Mouse (Mus musculus): ENCODE measurements around the gene Wwc1. TPM values are rescaled to one million over a fixed set of nuclear protein-coding genes. Genes with fewer than 3 reads are reported as not detected.

Wwc1 gene
- polyA plus RNA-seq, 1 experiment, result 97.0 TPM

GRCm38 (mm10) chr11:35834022-35834760 lies 146.1 kb downstream of the Wwc1 start, which contains the start of gene Rars:
Rars (minus strand) TSS chr11:35834506.
- under 1% methylated on average over 46 of the region's 46 CpGs for WGBS
- H3K4me1 ChIP-seq (ENCODE audit: control insufficient read depth, insufficient read depth, low read length), result peaks cover 6% of the 10 kb centered on the region; the same call in 1 of the 2 replicates
- peak; percentile 71; the same call in 1 of the 2 replicates for TF ChIP-seq POLR2A (IDR thresholded peaks at IDR 0.05; ENCODE audit: borderline replicate concordance, extremely low read depth, low read depth, low read length)
- TF ChIP-seq CTCF (IDR thresholded peaks at IDR 0.05; ENCODE audit: insufficient read depth, low read length), result peak; percentile 70
- peak within 1 kb of the TSS; percentile 96 for H3K4me3 ChIP-seq (replicated peaks; ENCODE audit: extremely low read depth, low read depth, low read length)
- DNase-seq, result peak; percentile 89

DNA sequence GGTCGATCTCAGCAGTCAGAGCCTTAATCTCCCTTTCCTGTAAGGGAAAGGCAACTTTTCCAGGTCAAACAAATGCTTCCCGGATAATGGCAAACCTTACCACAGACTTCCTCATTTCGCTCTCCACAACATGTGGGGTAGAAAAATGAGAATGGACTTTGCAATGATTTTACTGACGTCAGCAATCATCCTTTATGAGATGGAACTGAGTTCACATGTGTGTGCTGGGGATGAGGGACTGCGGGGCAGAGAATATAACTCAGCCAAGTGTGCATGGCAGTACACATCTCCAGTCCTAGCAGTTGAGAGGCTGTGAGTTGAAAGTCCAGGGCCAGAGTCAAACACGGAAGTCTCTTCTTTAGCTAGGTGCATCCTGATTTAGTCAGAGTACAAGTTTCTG lies 147.1 kb downstream of the Wwc1 start:
- TF ChIP-seq POLR2A (IDR thresholded peaks at IDR 0.05; ENCODE audit: borderline replicate concordance, extremely low read depth, low read depth, low read length), result no peak
- TF ChIP-seq CTCF (IDR thresholded peaks at IDR 0.05; ENCODE audit: insufficient read depth, low read length), result no peak
- peaks cover 6% of the 10 kb centered on the region; the same call in 1 of the 2 replicates for H3K4me1 ChIP-seq (ENCODE audit: control insufficient read depth, insufficient read depth, low read length)
- no peak for DNase-seq
- 55% methylated on average over 6 of the region's 6 CpGs for whole genome bisulfite sequencing
- peak overlapping the region; percentile 6 for H3K4me3 ChIP-seq (replicated peaks; ENCODE audit: extremely low read depth, low read depth, low read length)

- TF ChIP-seq POLR2A (IDR thresholded peaks at IDR 0.05; ENCODE audit: borderline replicate concordance, extremely low read depth, low read depth, low read length) (no peak), CTCF (IDR thresholded peaks at IDR 0.05; ENCODE audit: insufficient read depth, low read length) (no peak)
- Histone ChIP-seq H3K4me1 (ENCODE audit: control insufficient read depth, insufficient read depth, low read length) (peaks cover 3% of the 10 kb centered on the region; the same call in 1 of the 2 replicates), H3K4me3 (replicated peaks; ENCODE audit: extremely low read depth, low read depth, low read length) (no peak overlapping the region)
- WGBS, result 39% methylated on average over 4 of the region's 4 CpGs
- no peak for DNase-seq
These were observed 148.2 kb downstream of the Wwc1 start for GRCm38 (mm10) chr11:35832139-35832538.

- Histone ChIP-seq H3K4me1 (ENCODE audit: control insufficient read depth, insufficient read depth, low read length) (no peaks in the 10 kb centered on the region), H3K4me3 (replicated peaks; ENCODE audit: extremely low read depth, low read depth, low read length) (no peak overlapping the region)
- TF ChIP-seq POLR2A (IDR thresholded peaks at IDR 0.05; ENCODE audit: borderline replicate concordance, extremely low read depth, low read depth, low read length) (no peak), CTCF (IDR thresholded peaks at IDR 0.05; ENCODE audit: insufficient read depth, low read length) (no peak)
- 89% methylated on average over 6 of the region's 6 CpGs for WGBS
- no peak for DNase-seq
These were observed 152.6 kb downstream of the Wwc1 start for GRCm38 (mm10) chr11:35827714-35828113.

GRCm38 (mm10) chr11:35816316-35816715 lies 164.0 kb downstream of the Wwc1 start:
- WGBS, result 87% methylated on average over 12 of the region's 12 CpGs
- Histone ChIP-seq H3K4me3 (replicated peaks; ENCODE audit: extremely low read depth, low read depth, low read length) (no peak overlapping the region), H3K4me1 (ENCODE audit: control insufficient read depth, insufficient read depth, low read length) (no peaks in the 10 kb centered on the region)
- DNase-seq, result no peak
- TF ChIP-seq CTCF (IDR thresholded peaks at IDR 0.05; ENCODE audit: insufficient read depth, low read length), result no peak
- TF ChIP-seq POLR2A (IDR thresholded peaks at IDR 0.05; ENCODE audit: borderline replicate concordance, extremely low read depth, low read depth, low read length), result no peak

DNA sequence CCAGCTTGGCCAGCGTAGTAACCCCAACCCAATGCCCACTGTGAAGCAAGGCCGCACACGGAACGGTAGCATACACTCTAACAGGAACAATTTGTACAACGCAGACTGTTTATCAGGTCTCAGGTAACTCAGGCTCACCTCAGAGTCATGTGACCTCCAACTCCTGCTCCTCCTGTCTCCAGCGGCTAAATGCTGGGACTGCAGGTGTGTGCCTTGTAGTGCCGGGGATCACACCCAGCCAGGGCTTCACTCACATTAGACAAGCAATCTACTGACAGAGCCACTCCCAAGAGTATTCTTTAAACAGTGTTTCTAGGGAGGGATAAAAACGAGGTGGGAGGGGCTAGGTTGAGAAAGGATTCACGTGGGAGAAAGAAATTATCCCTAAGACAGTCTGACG lies 168.9 kb downstream of the Wwc1 start:
- 81% methylated on average over 10 of the region's 10 CpGs for WGBS
- no peak overlapping the region for H3K4me3 ChIP-seq (replicated peaks; ENCODE audit: extremely low read depth, low read depth, low read length)
- no peak for TF ChIP-seq POLR2A (IDR thresholded peaks at IDR 0.05; ENCODE audit: borderline replicate concordance, extremely low read depth, low read depth, low read length)
- no peak for TF ChIP-seq CTCF (IDR thresholded peaks at IDR 0.05; ENCODE audit: insufficient read depth, low read length)
- no peak for DNase-seq
- H3K4me1 ChIP-seq (ENCODE audit: control insufficient read depth, insufficient read depth, low read length), result no peaks in the 10 kb centered on the region

DNA sequence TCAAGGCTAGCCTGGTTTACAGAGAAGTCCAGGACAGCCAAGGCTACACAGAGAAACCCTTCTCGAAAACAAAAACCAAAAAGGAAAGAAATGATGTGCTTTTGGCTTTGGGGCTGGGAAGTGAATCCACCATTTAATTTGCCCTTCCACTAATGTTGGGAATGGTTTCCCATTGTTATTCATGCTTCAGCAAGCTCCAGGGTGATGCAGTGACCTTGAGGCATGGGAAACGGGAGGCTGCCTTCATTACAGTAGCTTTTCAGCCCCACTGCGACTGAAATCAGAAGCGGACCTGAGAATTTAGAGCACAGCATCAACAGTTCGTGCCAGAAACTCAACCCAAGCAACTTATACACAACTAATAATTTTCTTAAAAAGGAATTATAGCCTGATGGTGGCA lies 179.0 kb downstream of the Wwc1 start:
- no peak for DNase-seq
- Histone ChIP-seq H3K4me3 (replicated peaks; ENCODE audit: extremely low read depth, low read depth, low read length) (no peak overlapping the region), H3K4me1 (ENCODE audit: control insufficient read depth, insufficient read depth, low read length) (no peaks in the 10 kb centered on the region)
- WGBS, result 75% methylated on average over 5 of the region's 5 CpGs
- TF ChIP-seq CTCF (IDR thresholded peaks at IDR 0.05; ENCODE audit: insufficient read depth, low read length) (no peak), POLR2A (IDR thresholded peaks at IDR 0.05; ENCODE audit: borderline replicate concordance, extremely low read depth, low read depth, low read length) (no peak)

GRCm38 (mm10) chr11:35798874-35799273 lies 181.5 kb downstream of the Wwc1 start, which contains the start of gene Fbll1:
Fbll1 (minus strand) TSS chr11:35798884.
- Histone ChIP-seq H3K4me1 (ENCODE audit: control insufficient read depth, insufficient read depth, low read length) (no peaks in the 10 kb centered on the region), H3K4me3 (replicated peaks; ENCODE audit: extremely low read depth, low read depth, low read length) (no peak within 1 kb of the TSS)
- 16% methylated on average over 11 of the region's 11 CpGs for WGBS
- TF ChIP-seq POLR2A (IDR thresholded peaks at IDR 0.05; ENCODE audit: borderline replicate concordance, extremely low read depth, low read depth, low read length) (no peak), CTCF (IDR thresholded peaks at IDR 0.05; ENCODE audit: insufficient read depth, low read length) (no peak)
- DNase-seq, result no peak

DNA sequence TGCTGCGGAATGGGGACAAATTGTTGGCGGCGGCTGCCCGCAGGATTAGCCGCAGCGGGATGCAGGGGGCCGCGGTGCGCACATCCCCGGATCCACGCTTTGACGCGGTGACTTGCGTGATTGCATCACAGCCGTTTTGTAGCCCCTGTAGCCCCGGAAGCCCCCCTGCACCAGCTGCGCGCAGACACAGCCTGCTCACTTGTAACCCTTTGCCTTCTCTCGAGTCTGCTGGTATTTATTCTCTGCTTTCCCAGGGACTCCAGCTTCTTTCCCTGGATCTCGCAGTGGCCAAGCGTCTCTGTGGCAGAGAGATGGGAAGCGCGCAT lies 181.9 kb downstream of the Wwc1 start:
- whole genome bisulfite sequencing, result 3% methylated on average over 23 of the region's 23 CpGs
- no peak for DNase-seq
- no peak for TF ChIP-seq CTCF (IDR thresholded peaks at IDR 0.05; ENCODE audit: insufficient read depth, low read length)
- no peak for TF ChIP-seq POLR2A (IDR thresholded peaks at IDR 0.05; ENCODE audit: borderline replicate concordance, extremely low read depth, low read depth, low read length)
- Histone ChIP-seq H3K4me3 (replicated peaks; ENCODE audit: extremely low read depth, low read depth, low read length) (no peak overlapping the region), H3K4me1 (ENCODE audit: control insufficient read depth, insufficient read depth, low read length) (no peaks in the 10 kb centered on the region)
